Mouse (Mus musculus): ENCODE data around the gene Vmn1r19. TPM values are rescaled to one million over a fixed set of nuclear protein-coding genes. Genes with fewer than 3 reads are reported as not detected.
"Not testable (repeated sequence)": the region's sequence is repeated elsewhere in the genome, so short reads cannot be mapped to it uniquely, and the experiment has no call there.

The Vmn1r19 gene
- not detected for total RNA-seq (2022)

DNA sequence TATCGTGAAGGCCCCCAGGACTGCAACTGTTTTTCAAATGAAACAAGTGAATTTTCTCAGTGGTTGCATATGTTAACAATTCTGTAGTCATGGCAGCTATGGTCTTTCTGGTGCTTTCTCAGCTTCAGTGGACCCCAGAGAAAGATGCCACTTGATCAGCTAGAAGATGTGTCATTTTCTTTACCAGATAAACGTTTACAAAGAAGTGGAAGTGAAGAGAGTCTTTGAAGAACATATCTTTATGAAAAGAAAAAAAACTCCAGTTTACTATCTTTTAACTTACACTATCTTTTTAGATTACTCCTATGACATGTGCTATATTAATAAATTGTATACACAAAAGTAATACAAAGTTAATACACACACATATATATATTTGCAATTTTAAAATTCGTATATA, at the start of gene Vmn1r19:
Gene Vmn1r19, plus strand, starts transcription at position 301 of the 400 bp plus-strand sequence.
- not testable (repeated sequence) for DNase-seq (ENCODE audit: low spot score in 2 of 2)

DNA sequence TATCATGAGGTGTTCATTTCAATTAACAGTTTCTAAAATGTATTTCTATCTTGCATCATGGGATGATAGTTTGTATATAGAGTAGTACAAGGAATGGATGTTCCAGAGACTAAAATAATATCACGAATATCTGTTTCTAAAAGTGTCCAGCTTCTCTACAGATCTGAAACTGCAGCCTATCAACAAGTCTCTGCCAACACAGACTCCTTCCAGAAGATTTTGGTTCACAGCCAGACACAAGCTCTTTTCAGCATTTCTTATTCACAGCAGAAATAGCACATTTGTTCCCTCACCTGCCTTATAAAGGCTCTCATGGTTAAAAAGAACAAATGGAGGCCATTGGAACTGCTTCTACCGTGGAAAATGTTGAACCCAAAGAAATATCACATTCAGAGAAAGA, 46.7 kb upstream of the Vmn1r19 start:
- no peak for DNase-seq (ENCODE audit: low spot score in 2 of 2)

DNA sequence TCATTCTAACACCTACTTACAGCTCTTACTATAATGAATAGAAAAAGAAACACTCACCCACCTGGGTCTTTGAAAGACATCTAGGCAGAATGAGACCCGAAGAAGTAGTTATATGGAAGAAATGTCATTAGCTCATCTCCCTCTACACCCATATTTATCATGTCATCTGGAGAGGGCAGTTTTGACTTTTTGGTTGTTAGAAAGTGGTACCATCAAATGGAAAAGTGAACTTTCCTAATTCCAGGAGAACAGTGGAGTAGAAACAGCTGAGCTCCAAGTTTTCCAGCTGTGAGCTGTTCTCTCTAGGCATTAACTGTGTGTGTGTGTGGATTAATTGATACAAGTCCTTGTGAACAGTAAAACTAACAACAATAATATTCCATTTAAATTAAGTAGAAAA, 40.0 kb upstream of the Vmn1r19 start, which contains the start of gene Vmn1r17:
Gene Vmn1r17, minus strand, starts transcription at position 101 of the 400 bp plus-strand sequence.
- DNase-seq (ENCODE audit: low spot score in 2 of 2), result no peak

DNA sequence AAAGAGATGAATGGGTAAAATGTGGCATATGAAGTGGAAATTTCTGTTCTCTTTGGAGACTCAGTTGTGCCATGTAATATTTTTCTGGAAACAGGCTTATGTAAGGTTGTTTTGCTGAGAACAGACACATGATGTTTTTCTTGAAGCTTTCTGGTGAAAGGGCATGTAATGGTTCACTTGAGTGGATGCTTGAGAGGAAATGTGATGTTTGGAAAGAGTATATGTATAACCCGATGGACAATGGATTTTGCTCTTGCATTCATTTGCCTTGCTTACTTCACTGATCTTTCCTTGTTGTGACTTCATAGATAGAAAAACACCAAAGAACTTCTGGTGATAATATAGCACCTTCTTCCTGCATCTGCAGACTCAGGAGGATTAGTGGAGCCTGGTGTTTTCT, 37.7 kb upstream of the Vmn1r19 start:
- not testable (repeated sequence) for DNase-seq (ENCODE audit: low spot score in 2 of 2)

DNA sequence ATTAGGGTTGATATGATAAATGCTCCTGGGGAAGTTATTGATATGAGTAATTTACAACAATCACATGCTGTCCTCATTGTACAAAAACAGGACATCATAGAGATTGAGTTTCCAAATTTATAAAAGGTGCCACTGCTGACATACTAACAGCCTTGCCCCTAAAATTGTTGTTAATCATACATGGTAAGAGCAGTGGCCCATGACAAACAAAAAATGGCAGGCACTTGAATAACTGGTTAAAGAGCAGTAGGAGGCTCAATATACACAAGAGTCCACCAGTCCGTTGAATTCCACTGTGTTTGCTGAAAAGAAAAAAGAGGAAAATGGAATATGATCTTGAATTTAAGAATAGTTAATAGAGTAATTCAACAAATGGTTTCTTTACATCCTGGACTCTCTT, 36.1 kb upstream of the Vmn1r19 start:
- no peak for DNase-seq (ENCODE audit: low spot score in 2 of 2)

DNA sequence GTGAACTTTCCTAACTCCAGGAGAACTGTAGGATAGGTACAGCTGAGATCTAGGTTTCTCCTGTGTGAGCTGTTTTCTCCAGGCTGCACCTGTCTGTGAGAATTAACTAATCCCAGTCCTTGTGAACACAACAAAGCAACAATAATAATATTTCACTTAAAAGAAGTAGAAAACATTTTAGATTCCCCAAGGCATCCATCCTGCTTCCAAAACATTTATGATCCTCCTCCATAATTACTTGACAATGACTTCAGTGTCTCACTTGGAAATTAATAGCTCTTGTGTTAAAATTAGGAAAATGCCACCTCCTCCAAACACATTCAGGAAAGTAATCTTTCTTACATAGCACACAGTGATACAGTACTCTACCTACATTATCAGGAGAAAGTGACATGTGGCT, 7.9 kb upstream of the Vmn1r19 start, which contains the start of gene Vmn1r18:
Gene Vmn1r18, minus strand, starts transcription at position 101 of the 400 bp plus-strand sequence.
- no peak for DNase-seq (ENCODE audit: low spot score in 2 of 2)

DNA sequence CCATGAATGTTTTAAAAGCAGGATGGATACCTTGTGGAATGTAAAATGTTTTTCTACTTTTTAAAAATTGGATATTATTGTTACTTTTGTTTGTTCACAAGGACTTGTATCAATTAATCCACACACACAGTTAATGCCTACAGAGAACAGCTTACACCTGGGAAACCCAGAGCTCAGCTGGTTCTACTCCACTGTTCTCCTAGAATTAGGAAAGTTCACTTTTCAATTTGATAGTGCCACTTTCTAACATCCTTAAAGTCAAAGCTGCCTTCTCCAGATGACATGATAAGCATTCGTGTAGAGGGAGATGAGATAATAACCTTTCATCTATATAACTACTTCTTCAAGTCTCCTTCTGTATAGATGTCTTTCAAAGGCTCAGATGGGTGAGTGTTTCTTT, 25.1 kb downstream of the Vmn1r19 start, which contains the start of gene Vmn1r20:
Gene Vmn1r20, plus strand, starts transcription at position 301 of the 400 bp plus-strand sequence.
- no peak for DNase-seq (ENCODE audit: low spot score in 2 of 2)

DNA sequence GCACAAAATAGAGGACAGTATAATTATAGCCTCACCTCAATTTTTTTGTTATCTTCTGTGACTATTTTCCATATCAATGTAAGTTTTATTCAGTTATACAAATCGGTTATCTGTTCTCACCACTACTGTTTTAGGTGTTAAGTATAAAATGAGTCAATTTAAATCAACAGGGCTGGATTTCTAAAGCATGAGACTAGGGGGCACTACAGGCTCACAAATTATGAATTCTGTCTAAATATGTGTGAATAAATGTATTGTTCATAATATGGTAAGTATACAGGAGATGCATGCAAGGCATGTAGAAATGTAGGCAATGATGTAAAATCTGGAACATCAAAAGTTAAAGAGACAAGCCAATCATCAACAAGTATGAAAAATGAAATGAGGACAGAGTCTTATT, 27.6 kb downstream of the Vmn1r19 start:
- no peak for DNase-seq (ENCODE audit: low spot score in 2 of 2)

Other genes with a start within 250 kb of the Vmn1r19 start
- gene Vmn1r12, start 246.9 kb upstream of the Vmn1r19 start, total RNA-seq (2022), result not detected
- gene Vmn1r13, start 200.5 kb upstream of the Vmn1r19 start, total RNA-seq (2022), result not detected
- gene Vmn1r14, start 172.1 kb upstream of the Vmn1r19 start, total RNA-seq (2022), result not detected
- gene Vmn1r15, start 145.8 kb upstream of the Vmn1r19 start, total RNA-seq (2022), result not detected
- gene Vmn1r16, start 74.3 kb upstream of the Vmn1r19 start, total RNA-seq (2022), result not detected
- gene Vmn1r17, start 40.1 kb upstream of the Vmn1r19 start, total RNA-seq (2022), result not detected
- gene Vmn1r18, start 8.0 kb upstream of the Vmn1r19 start, total RNA-seq (2022), result not detected
- gene Vmn1r20, start 25.1 kb downstream of the Vmn1r19 start, total RNA-seq (2022), result not detected
- 10 to 100 TPM; 11.5 to 21.2 (median 15.5) TPM for gene Ppm1k, start 131.7 kb downstream of the Vmn1r19 start, total RNA-seq (2022)
- 1 to 10 TPM in 1 of 4 experiments, under 1 TPM in 3; 0.12 to 1.6 (median 0.61) TPM for gene Herc6, start 177.2 kb downstream of the Vmn1r19 start, total RNA-seq (2022)

Measured in gastrocnemius, adult 8-10 months (tissue).